Mouse (Mus musculus): ENCODE measurements around the gene Gm884. TPM values are rescaled to one million over a fixed set of nuclear protein-coding genes. Genes with fewer than 3 reads are reported as not detected.
"Not testable (repeated sequence)": the region's sequence is repeated elsewhere in the genome, so short reads cannot be mapped to it uniquely, and the experiment has no call there.

The Gm884 gene
- polyA plus RNA-seq, 1 experiment from 2014 or later = not detected

DNA sequence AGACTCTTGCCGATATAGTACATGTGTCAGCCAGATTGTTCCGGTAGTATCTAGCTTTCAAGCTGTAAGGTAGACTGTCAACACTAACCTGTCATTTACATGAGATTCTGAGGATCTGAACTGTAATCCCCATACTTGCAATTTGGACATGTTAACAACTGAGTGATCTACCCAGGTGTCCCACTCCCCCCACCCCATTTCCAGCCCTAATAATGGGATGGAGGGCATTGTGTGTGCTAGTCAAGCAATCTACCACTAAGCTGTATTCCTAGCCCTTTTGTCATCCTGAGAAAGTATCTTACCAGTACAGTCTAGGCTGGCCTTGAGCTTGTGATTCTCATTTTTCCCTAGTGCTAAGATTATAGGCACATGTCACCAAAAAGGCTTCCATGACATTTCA is 10.2 kb downstream of the Gm884 start:
- H3K4me1 ChIP-seq = no peaks in the 10 kb centered on the region
- no peaks in the 10 kb centered on the region for H3K36me3 ChIP-seq
- no peak overlapping the region for H3K4me3 ChIP-seq
- H3K27ac ChIP-seq = no peak overlapping the region
- no peaks in the 10 kb centered on the region for H3K9me3 ChIP-seq
- ATAC-seq (ENCODE audit: insufficient number of reproducible peaks, low FRiP score, low TSS enrichment, low read depth) = no peak
- H3K27me3 ChIP-seq = no peaks in the 10 kb centered on the region
- H3K4me2 ChIP-seq = no peak overlapping the region
- H3K9ac ChIP-seq = no peak overlapping the region
- WGBS = 87% methylated on average over 2 of the region's 2 CpGs

DNA sequence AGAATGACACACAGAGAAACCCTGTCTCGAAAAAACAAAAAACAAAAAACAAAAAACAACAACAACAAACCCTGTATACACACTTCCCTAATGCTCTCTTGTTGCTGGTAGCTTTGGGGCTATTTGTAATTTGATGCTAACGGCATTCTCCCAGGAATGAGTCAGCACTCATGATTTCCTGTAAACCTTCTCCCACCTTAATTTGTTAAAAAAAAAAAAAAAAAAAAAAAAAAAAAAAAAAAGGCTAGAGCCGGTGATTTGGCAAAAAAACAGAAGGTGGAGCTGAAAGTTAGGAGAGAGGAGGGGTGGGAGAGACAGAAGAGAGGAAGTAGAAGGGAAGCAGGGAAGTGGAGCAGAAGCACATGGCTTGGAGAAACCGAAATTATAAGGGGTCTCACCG is 14.3 kb downstream of the Gm884 start:
- H3K36me3 ChIP-seq = no peaks in the 10 kb centered on the region
- H3K9me3 ChIP-seq = no peaks in the 10 kb centered on the region
- no peak overlapping the region for H3K27ac ChIP-seq
- H3K9ac ChIP-seq = no peak overlapping the region
- WGBS = 55% methylated on average over 4 of the region's 5 CpGs
- H3K4me3 ChIP-seq = no peak overlapping the region
- no peak overlapping the region for H3K4me2 ChIP-seq
- no peak for ATAC-seq (ENCODE audit: insufficient number of reproducible peaks, low FRiP score, low TSS enrichment, low read depth)
- no peaks in the 10 kb centered on the region for H3K27me3 ChIP-seq
- H3K4me1 ChIP-seq = no peaks in the 10 kb centered on the region

DNA sequence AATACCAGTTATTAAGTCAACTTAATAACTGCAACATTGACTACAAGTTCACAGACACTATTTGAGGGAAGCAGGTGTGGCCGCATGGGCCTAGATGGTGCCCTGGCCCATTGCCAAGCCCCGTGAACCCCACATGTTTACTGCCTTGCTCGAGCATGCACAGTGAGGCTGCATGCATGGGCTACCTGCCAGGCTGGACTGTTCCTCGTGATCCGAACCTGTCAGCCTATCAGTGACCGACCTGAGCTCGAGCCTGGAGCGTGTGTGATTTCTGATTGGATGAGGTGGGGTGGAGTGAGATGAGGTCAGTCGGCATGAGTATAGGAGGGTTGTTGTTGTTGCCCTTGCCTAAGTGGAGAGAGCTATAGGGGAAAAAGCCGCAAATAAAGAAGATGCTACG is 42.6 kb downstream of the Gm884 start:
- no peak for ATAC-seq (ENCODE audit: insufficient number of reproducible peaks, low FRiP score, low TSS enrichment, low read depth)
- WGBS = 82% methylated on average over 11 of the region's 11 CpGs
- Histone ChIP-seq H3K4me1 (no peaks in the 10 kb centered on the region), H3K4me2 (no peak overlapping the region), H3K36me3 (no peaks in the 10 kb centered on the region), H3K27ac (no peak overlapping the region), H3K9me3 (peaks cover 6% of the 10 kb centered on the region; the same call in 1 of the 2 replicates), H3K27me3 (no peaks in the 10 kb centered on the region), H3K9ac (no peak overlapping the region), H3K4me3 (no peak overlapping the region)

DNA sequence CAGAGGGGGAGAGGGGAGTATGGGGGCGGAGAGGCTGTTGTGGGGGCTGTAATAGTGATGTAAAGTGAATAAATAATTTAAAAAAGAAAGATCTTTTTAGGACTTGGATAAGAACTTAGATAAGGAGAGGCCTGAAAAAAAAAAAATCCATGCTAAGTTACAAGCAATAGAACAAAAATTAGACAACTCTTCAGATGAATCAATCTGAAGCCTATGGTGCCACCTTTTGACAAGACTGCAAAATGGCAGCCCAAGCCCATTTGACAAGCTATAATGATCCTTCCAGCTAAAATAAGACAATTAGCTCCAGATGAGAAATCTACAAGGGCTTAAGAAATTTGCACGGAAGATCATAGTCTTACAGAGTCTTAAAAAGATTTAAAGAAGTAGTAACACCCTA is 64.9 kb downstream of the Gm884 start:
- no peaks in the 10 kb centered on the region for H3K36me3 ChIP-seq
- no peaks in the 10 kb centered on the region for H3K4me1 ChIP-seq
- H3K4me2 ChIP-seq = no peak overlapping the region
- no peak overlapping the region for H3K27ac ChIP-seq
- H3K9ac ChIP-seq = no peak overlapping the region
- no peaks in the 10 kb centered on the region for H3K27me3 ChIP-seq
- 53% methylated on average over 2 of the region's 2 CpGs for WGBS
- H3K9me3 ChIP-seq = no peaks in the 10 kb centered on the region
- ATAC-seq (ENCODE audit: insufficient number of reproducible peaks, low FRiP score, low TSS enrichment, low read depth) = no peak
- H3K4me3 ChIP-seq = no peak overlapping the region

DNA sequence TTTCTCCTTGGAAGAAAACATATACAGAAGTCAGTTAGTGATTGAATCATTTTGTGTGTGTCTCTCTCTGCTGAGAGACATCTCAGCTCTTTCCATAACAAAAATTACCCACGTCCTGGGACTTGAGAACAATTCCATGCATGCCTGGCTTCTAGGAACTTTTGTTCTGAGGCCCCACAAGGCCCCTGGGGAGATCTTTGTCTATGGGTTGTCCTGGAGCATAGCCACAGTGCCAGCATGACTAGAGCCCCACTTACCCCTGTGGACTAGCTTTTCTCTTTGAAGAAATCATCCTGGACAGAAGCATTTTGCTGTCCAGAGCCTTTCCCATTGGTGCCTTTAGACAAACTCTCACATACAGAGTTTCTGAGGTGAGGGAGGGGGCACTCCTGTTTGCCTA is 86.0 kb downstream of the Gm884 start:
- H3K27ac ChIP-seq; H3K4me3 ChIP-seq; H3K9me3 ChIP-seq; H3K27me3 ChIP-seq; H3K36me3 ChIP-seq; H3K4me2 ChIP-seq; H3K4me1 ChIP-seq; H3K9ac ChIP-seq; ATAC-seq (ENCODE audit: insufficient number of reproducible peaks, low FRiP score, low TSS enrichment, low read depth): not testable (repeated sequence)
- WGBS = 39% methylated on average over 1 of the region's 1 CpGs

DNA sequence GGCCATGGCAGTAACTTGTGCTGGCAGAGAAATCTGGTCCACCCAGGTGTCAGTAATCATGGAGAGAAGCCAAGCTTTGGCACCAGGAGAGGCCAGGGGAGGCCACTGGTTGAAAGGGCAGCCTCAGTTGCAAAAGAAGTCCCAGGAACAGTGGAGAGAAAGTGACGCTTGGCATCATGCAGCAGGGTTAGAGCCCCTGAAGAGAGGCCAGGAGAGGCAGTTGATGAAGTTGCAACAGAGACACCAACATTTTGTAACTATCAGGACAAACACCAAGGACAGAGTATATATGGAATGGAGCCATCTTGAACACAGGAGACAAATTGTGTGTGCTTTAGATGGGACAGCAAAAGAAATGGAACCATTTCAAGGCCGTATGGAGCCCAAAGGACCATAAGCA is 108.8 kb downstream of the Gm884 start:
- Histone ChIP-seq H3K4me3 (no peak overlapping the region), H3K36me3 (no peaks in the 10 kb centered on the region), H3K9ac (no peak overlapping the region), H3K4me1 (no peaks in the 10 kb centered on the region), H3K9me3 (no peaks in the 10 kb centered on the region), H3K27ac (no peak overlapping the region), H3K4me2 (no peak overlapping the region), H3K27me3 (no peaks in the 10 kb centered on the region)
- ATAC-seq (ENCODE audit: insufficient number of reproducible peaks, low FRiP score, low TSS enrichment, low read depth) = no peak
- WGBS = 73% methylated on average over 2 of the region's 2 CpGs

DNA sequence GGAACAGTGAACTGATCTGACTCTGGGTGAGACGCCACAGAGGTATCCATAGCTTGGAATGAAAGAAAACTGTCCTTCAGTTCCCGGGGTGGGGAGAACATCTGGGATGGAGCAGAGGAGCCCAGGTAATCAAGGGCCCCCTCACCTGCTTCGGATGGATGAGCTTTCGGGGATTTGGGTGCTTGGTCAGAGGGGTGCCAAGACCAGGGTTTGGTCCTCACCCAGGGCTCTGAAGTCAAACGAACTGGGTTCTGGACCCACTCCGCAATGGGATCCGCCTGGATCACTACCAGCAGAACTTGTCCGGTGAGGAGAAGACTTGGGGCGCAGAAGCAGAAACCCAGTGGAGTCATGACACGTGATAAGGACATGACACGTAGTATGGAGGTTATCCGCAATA is 116.4 kb downstream of the Gm884 start, which contains the start of gene Lrrc37a:
Lrrc37a (minus strand) TSS at position 101 of the 400 bp plus-strand sequence.
- Histone ChIP-seq H3K9me3 (no peaks in the 10 kb centered on the region), H3K27ac (no peak within 1 kb of the TSS), H3K4me1 (no peaks in the 10 kb centered on the region), H3K36me3 (no peaks in the 10 kb centered on the region), H3K9ac (no peak within 1 kb of the TSS), H3K4me2 (no peak within 1 kb of the TSS), H3K4me3 (no peak within 1 kb of the TSS), H3K27me3 (no peaks in the 10 kb centered on the region)
- no peak for ATAC-seq (ENCODE audit: insufficient number of reproducible peaks, low FRiP score, low TSS enrichment, low read depth)
- 89% methylated on average over 12 of the region's 12 CpGs for whole genome bisulfite sequencing

Other genes starting within 250 kb of the Gm884 start
- 8.4 and 8.6 TPM in 2 replicates for gene Plekhm1, start 208.5 kb downstream of the Gm884 start, polyA plus RNA-seq (2015; fragmentation: Nextera tagmentation; extraction: Ambion mirVana)
- not detected in 2 replicates for gene Lrrc37a, start 116.5 kb downstream of the Gm884 start, polyA plus RNA-seq (2015; fragmentation: Nextera tagmentation; extraction: Ambion mirVana)
- not detected in 2 replicates for gene Lyzl6, start 17.8 kb upstream of the Gm884 start, polyA plus RNA-seq (2015; fragmentation: Nextera tagmentation; extraction: Ambion mirVana)
- 0.14 TPM in 1 of 2 replicates, not detected in the other for gene Rprml, start 28.4 kb upstream of the Gm884 start, polyA plus RNA-seq (2015; fragmentation: Nextera tagmentation; extraction: Ambion mirVana)
- gene Gosr2, start 76.8 kb upstream of the Gm884 start, polyA plus RNA-seq (2015; fragmentation: Nextera tagmentation; extraction: Ambion mirVana) = 101 and 103 TPM in 2 replicates
- 0.51 and 0.76 TPM in 2 replicates for gene Wnt9b, start 128.7 kb upstream of the Gm884 start, polyA plus RNA-seq (2015; fragmentation: Nextera tagmentation; extraction: Ambion mirVana)
- 19.7 and 22.6 TPM in 2 replicates for gene Wnt3, start 153.0 kb upstream of the Gm884 start, polyA plus RNA-seq (2015; fragmentation: Nextera tagmentation; extraction: Ambion mirVana)

All from limb, embryonic 15.5 days (tissue).